Mouse (Mus musculus) kidney, adult 2 months (tissue): ENCODE measurements around the gene Tmem199.

Experiments
- CTCF ChIP-seq: fragments of 200-500 bp; conservative IDR thresholded peaks from 2 replicates; pipeline ENCODE4 v1.5.1; 2011; ENCODE audit warnings: low read depth, mild to moderate bottlenecking, control low read depth, low read length, moderate library complexity, mixed read lengths; ENCODE audit not compliant: insufficient read depth, insufficient read length
- POLR2A ChIP-seq: fragments of 200-500 bp; IDR thresholded peaks from one replicate; pipeline ENCODE4 v1.6.1; 2011; ENCODE audit warnings: low read depth, low read length, control low read depth

DNA sequence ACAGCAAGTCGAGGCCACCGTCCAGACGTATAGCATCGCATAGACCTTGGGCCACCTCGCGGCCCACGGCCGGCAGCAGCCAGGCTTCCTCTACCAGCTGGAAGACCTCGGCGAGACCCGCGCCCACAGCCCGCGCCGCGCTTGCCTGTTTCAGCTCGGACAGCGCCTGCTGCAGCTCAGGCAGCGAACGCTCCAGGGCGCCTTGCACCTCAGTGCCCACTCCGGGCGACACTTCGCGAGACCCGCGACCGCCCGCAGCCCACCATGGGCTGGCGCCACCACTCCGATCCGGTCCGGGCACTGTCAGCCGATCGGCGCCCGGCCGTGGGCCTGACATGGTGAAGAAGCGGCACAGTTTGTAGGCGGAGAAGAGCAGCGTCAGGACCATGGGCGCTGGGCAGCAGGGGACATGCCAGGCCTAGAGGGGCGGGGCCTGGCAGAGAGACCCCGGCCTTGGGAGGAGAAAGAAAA lies 14.9 kb downstream of the Tmem199 start:
- TF ChIP-seq CTCF = no peak
- no peak for TF ChIP-seq POLR2A
